Mouse (Mus musculus) small intestine, adult 2 months (tissue): ENCODE measurements around the gene Gm10392. TPM values are rescaled to one million over a fixed set of nuclear protein-coding genes. Genes with fewer than 3 reads are reported as not detected.
"Not testable (repeated sequence)": the region's sequence is repeated elsewhere in the genome, so short reads cannot be mapped to it uniquely, and the experiment has no call there.

ENCODE experiments used
- H3K27ac ChIP-seq: fragments of 200-500 bp; 2 replicates; pipeline ENCODE4 v1.5.1; 2012; ENCODE audit warnings: low read depth, low read length, control low read depth, inconsistent platforms; ENCODE audit not compliant: insufficient read depth
- H3K27me3 ChIP-seq: fragments of 200-500 bp; 2 replicates; pipeline ENCODE4 v1.6.1; 2012; ENCODE audit warnings: mild to moderate bottlenecking, moderate library complexity, low read length, inconsistent platforms; ENCODE audit not compliant: control insufficient read depth, insufficient read depth
- H3K36me3 ChIP-seq: fragments of 200-500 bp; 2 replicates; pipeline ENCODE4 v1.6.1; 2012; ENCODE audit warnings: mild to moderate bottlenecking, low read length, control low read depth, inconsistent platforms; ENCODE audit not compliant: control insufficient read depth, insufficient read depth
- H3K4me1 ChIP-seq: fragments of 200-500 bp; 2 replicates; pipeline ENCODE4 v1.6.1; 2012; ENCODE audit warnings: low read length, inconsistent platforms, mixed read lengths; ENCODE audit not compliant: control insufficient read depth, insufficient read depth, insufficient read length
- H3K4me3 ChIP-seq: fragments of 200-500 bp; 2 replicates; pipeline ENCODE4 v1.5.1; 2012; ENCODE audit warnings: low read depth, mild to moderate bottlenecking, control low read depth, inconsistent platforms, low read length, moderate library complexity
- CTCF ChIP-seq: fragments of 200-500 bp; IDR thresholded peaks from 2 replicates; pipeline ENCODE4 v1.5.1; 2012; ENCODE audit warnings: low read depth, mild to moderate bottlenecking, control low read depth, inconsistent platforms, low read length, moderate library complexity, mixed read lengths; ENCODE audit not compliant: insufficient replicate concordance, insufficient read length; ENCODE audit errors: extremely low read depth
- POLR2A ChIP-seq: fragments of 200-500 bp; IDR thresholded peaks from 2 replicates; pipeline ENCODE4 v1.6.1; 2012; ENCODE audit warnings: low read depth, mild to moderate bottlenecking, control low read depth, inconsistent platforms, low read length, moderate library complexity
- WGBS: fragments of 180-500 bp; shearing (Covaris S2); methylation state at CpG from one replicate; pipeline ENCODE4 v1.1.7; 2018; 5-methylcytosine and 5-hydroxymethylcytosine counted together
- polyA plus RNA-seq: library from polyadenylated mRNA; depleted of rRNA; stranded (reverse); fragments of >200 nt; gene quantifications from 2 replicates; pipeline ENCODE4 v1.2.3, GENCODE M21; 2012; rRNA removed

Gene Gm10392
- not detected in 2 replicates for polyA plus RNA-seq

- peaks cover 24% of the 10 kb centered on the region for H3K4me1 ChIP-seq
- no peaks in the 10 kb centered on the region; the same call in 1 of the 2 replicates for H3K27me3 ChIP-seq
- TF ChIP-seq CTCF: no peak
- no peak for TF ChIP-seq POLR2A
- H3K36me3 ChIP-seq: no peaks in the 10 kb centered on the region
- 67% methylated on average over 5 of the region's 5 CpGs for WGBS
- H3K4me3 ChIP-seq: no peak within 1 kb of the TSS
- peak within 1 kb of the TSS; percentile 48 for H3K27ac ChIP-seq
Measured at GRCm38 (mm10) chr11:77519043-77519442, at the start of gene Gm10392. Gene Gm10392 (minus strand): TSS chr11:77519198.

- Histone ChIP-seq H3K27ac (no peak overlapping the region), H3K36me3 (peaks cover 58% of the 10 kb centered on the region), H3K27me3 (no peaks in the 10 kb centered on the region), H3K4me3 (no peak overlapping the region), H3K4me1 (no peaks in the 10 kb centered on the region)
- no peak for TF ChIP-seq CTCF
- TF ChIP-seq POLR2A: no peak
- 94% methylated on average over 7 of the region's 7 CpGs for WGBS
Measured at GRCm38 (mm10) chr11:77545261-77545660, 26.3 kb upstream of the Gm10392 start.

- TF ChIP-seq POLR2A (no peak), CTCF (no peak)
- Histone ChIP-seq H3K27me3 (no peaks in the 10 kb centered on the region), H3K27ac (no peak overlapping the region), H3K4me1 (no peaks in the 10 kb centered on the region), H3K4me3 (no peak overlapping the region), H3K36me3 (peaks cover 6% of the 10 kb centered on the region)
- WGBS: 75% methylated on average over 4 of the region's 4 CpGs
Measured at GRCm38 (mm10) chr11:77532202-77532846, 13.3 kb upstream of the Gm10392 start.

DNA sequence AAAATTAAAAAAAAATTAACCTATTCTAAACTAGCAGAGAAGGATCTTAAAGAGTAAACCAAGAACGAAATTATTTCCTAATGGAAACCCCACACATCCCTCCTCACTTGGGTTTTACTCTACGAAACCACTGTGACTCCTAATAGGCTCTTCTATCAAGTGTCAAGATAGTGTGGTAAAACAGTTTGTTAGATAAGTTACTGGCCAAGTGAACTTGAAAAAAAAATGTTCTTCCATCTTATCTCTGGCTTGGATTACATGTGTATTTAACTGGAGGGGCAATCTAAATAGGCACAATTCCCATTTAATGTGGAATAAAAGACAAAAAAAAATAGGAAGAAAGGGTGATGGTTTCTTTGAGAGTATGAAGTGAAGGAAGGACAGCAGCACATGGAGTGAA lies 11.9 kb upstream of the Gm10392 start:
- H3K27me3 ChIP-seq: no peaks in the 10 kb centered on the region
- no peaks in the 10 kb centered on the region for H3K4me1 ChIP-seq
- no peak overlapping the region for H3K27ac ChIP-seq
- 83% methylated on average over 2 of the region's 2 CpGs for WGBS
- TF ChIP-seq POLR2A (no peak), CTCF (no peak)
- 0 out of 2 replicates have a peak, but pooled peaks cover 2% of the 10 kb centered on the region for H3K36me3 ChIP-seq
- H3K4me3 ChIP-seq: no peak overlapping the region

- Histone ChIP-seq H3K4me1 (no peaks in the 10 kb centered on the region), H3K36me3 (0 out of 2 replicates have a peak, but pooled peaks cover 2% of the 10 kb centered on the region), H3K4me3 (no peak overlapping the region), H3K27ac (no peak overlapping the region), H3K27me3 (no peaks in the 10 kb centered on the region)
- TF ChIP-seq CTCF (no peak), POLR2A (no peak)
- 59% methylated on average over 3 of the region's 3 CpGs for WGBS
Measured at GRCm38 (mm10) chr11:77529644-77530043, 10.6 kb upstream of the Gm10392 start.

DNA sequence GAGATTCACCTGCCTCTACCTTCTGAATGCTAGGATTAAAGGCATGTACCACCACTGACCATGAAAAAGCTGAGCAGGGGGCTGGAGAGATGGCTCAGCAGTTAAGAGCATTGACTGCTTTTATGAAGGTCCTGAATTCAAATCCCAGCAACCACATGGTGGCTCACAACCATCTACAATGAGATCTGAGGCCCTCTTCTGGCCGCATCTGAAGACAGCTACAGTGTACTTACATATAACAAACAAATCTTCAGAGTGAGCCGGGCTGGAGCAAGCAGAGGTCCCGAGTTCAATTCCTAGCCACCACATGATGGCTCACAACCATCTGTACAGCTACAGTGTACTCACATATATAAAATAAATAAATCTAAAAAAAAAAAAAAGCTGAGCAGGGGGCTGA lies 9.4 kb upstream of the Gm10392 start:
- H3K4me1 ChIP-seq, H3K4me3 ChIP-seq, H3K36me3 ChIP-seq, H3K27me3 ChIP-seq, H3K27ac ChIP-seq: not testable (repeated sequence)
- whole genome bisulfite sequencing: 90% methylated on average over 3 of the region's 3 CpGs

DNA sequence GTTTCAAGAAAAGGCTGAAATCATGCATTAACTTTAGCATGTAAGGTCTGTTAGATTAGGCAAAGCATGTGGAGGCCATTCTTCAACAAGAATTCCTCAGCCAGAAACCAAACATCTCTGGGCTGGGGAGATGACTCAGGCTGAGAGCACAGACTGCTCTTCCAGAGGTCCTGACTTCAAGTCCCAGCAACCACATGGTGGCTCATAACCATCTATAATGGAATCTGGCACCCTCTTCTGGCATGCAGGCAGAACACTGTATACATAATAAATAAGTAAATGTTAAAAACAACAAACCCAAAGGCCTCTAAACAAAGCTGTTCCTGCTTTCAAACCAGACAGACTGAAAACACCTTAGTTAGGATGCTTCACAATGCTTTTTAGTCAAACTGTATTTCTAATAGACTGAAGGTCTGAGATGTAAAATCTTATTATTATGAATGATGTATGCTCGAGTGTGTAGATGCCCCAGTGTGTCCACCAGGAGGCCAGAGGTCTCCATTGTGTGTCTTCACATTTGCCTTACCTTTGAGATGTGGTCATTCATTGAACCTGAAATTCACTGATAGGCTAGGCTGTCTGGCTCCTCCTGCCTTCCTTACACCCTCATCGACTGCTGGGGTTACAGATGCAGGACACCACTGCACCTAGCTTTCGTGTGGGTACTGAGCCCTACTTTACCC lies 6.9 kb upstream of the Gm10392 start:
- Histone ChIP-seq H3K36me3 (no peaks in the 10 kb centered on the region), H3K4me3 (no peak overlapping the region), H3K4me1 (no peaks in the 10 kb centered on the region), H3K27ac (no peak overlapping the region), H3K27me3 (no peaks in the 10 kb centered on the region)
- TF ChIP-seq POLR2A: no peak
- TF ChIP-seq CTCF: no peak
- WGBS: 79% methylated on average over 3 of the region's 3 CpGs
